Mouse (Mus musculus): ENCODE measurements at regions not wholly inside any gene's neighbourhood (a gene's known extent, or its start where the extent isn't known, plus 50 kb on each side); places are given as distances from the start of the nearest gene placed in this dataset.

- no peak for TF ChIP-seq CTCF (IDR thresholded peaks at IDR 0.05; ENCODE audit: low read depth)
- no peak for TF ChIP-seq EP300 (IDR thresholded peaks at IDR 0.05; ENCODE audit: low read depth)
These were observed 201.5 kb downstream of the Satb1 start for GRCm38 (mm10) chr17:51631574-51631973.
